Mouse (Mus musculus): ENCODE data around the gene Ptpn3. TPM values are rescaled to one million over a fixed set of nuclear protein-coding genes. Genes with fewer than 3 reads are reported as not detected.

The Ptpn3 gene
- total and polyA plus RNA-seq, 3 experiments = 4.7 to 8.4 TPM; not detected in 1

DNA sequence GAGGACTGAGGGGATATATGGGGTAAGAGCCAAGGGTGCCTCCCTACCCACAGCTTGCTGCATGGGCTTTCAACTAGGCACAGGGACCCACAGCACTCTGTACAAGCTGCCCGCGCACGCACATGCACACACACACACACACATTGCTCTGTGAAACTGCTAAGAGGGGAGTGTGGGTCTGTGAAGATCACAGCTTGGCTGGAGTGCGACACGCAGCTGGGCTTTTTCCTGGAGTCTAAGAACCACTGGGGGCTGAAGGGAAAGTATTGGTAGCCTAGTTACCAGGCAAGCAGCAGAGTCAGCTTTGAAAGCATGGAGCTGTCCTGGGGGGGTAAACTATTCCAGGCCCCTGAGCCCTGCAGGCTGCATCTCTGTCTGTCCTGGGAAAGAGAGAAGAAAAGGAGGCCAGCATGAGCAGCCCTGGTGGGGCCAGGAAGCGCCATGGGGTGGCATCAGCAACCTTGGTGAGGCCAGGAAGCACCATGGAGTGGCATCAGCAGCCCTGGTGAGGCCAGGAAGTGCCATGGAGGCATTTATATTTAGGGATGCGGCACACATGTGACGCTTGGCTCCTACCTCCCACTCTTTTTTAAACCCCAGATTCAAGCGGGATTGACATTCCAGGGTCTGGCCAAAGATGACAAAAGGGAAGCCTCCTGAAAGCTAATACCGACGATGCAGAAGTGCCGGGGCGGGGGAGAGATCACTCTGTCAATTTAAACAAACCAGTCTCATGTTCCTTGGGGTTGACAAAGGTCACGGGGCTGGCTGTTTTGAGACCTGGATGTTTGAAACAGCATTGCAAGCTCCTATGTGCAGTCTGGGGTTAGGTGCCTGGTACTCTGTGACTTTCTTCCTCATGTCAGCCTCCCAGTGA, 43.2 kb downstream of the Ptpn3 start:
- no peaks in the 10 kb centered on the region for H3K27me3 ChIP-seq (ENCODE audit: control insufficient read depth in 1 of 2, insufficient read depth in 2 of 2, low read length in 2 of 2)
- H3K79me2 ChIP-seq (ENCODE audit: control insufficient read depth, insufficient read depth, low read length, poor library complexity) = no peaks in the 10 kb centered on the region
- H3K4me1 ChIP-seq (ENCODE audit: control insufficient read depth in 1 of 2, insufficient read depth in 2 of 2, low read length in 2 of 2) = no peaks in the 10 kb centered on the region
- H3K27ac ChIP-seq (ENCODE audit: control insufficient read depth, low read depth, low read length) = no peak overlapping the region
- no peaks in the 10 kb centered on the region for H3K9me3 ChIP-seq (replicated peaks; ENCODE audit: insufficient read depth, low read length)
- TF ChIP-seq ZNF384 (IDR thresholded peaks at IDR 0.05; ENCODE audit: low read depth, low read length) (no peak), NRF1 (IDR thresholded peaks at IDR 0.05; ENCODE audit: insufficient read depth, low read depth, low read length, poor library complexity, severe bottlenecking) (no peak), MAFK (IDR thresholded peaks at IDR 0.05; ENCODE audit: borderline replicate concordance, low read depth, low read length) (no peak), USF1 (IDR thresholded peaks at IDR 0.05; ENCODE audit: low read depth, low read length) (no peak), ZC3H11A (IDR thresholded peaks at IDR 0.05; ENCODE audit: low read depth, low read length) (no peak), GATA1 (IDR thresholded peaks at IDR 0.05; ENCODE audit: low read depth, low read length) (no peak), MYC (IDR thresholded peaks at IDR 0.05; ENCODE audit: low read depth, low read length) (no peak), POLR2A (IDR thresholded peaks at IDR 0.05; ENCODE audit: control insufficient read depth in 1 of 2, insufficient read depth in 1 of 2, low read depth in 1 of 2, low read length in 2 of 2, poor library complexity in 1 of 2) (no peak)
- H3K9ac ChIP-seq (ENCODE audit: control insufficient read depth, low read depth, low read length, poor library complexity, severe bottlenecking) = no peak overlapping the region
- no peak overlapping the region for H3K4me3 ChIP-seq (ENCODE audit: control insufficient read depth in 1 of 2, insufficient read depth in 1 of 2, low read depth in 2 of 2, low read length in 2 of 2)
- no peak for DNase-seq (ENCODE audit: low read depth, low spot score)
- H3K36me3 ChIP-seq (ENCODE audit: control insufficient read depth in 1 of 2, insufficient read depth in 2 of 2, low read length in 2 of 2) = no peaks in the 10 kb centered on the region

- Histone ChIP-seq H3K4me3 (ENCODE audit: control insufficient read depth in 1 of 2, insufficient read depth in 1 of 2, low read depth in 2 of 2, low read length in 2 of 2) (no peak overlapping the region), H3K27ac (ENCODE audit: control insufficient read depth, low read depth, low read length) (no peak overlapping the region), H3K4me1 (ENCODE audit: control insufficient read depth in 1 of 2, insufficient read depth in 2 of 2, low read length in 2 of 2) (no peaks in the 10 kb centered on the region), H3K27me3 (ENCODE audit: control insufficient read depth in 1 of 2, insufficient read depth in 2 of 2, low read length in 2 of 2) (no peaks in the 10 kb centered on the region), H3K79me2 (ENCODE audit: control insufficient read depth, insufficient read depth, low read length, poor library complexity) (no peaks in the 10 kb centered on the region), H3K9ac (ENCODE audit: control insufficient read depth, low read depth, low read length, poor library complexity, severe bottlenecking) (no peak overlapping the region), H3K9me3 (replicated peaks; ENCODE audit: insufficient read depth, low read length) (no peaks in the 10 kb centered on the region), H3K36me3 (ENCODE audit: control insufficient read depth in 1 of 2, insufficient read depth in 2 of 2, low read length in 2 of 2) (no peaks in the 10 kb centered on the region)
- TF ChIP-seq E2F4 (IDR thresholded peaks at IDR 0.05; ENCODE audit: borderline replicate concordance, low read depth, low read length) (no peak), ZC3H11A (IDR thresholded peaks at IDR 0.05; ENCODE audit: low read depth, low read length) (no peak), GATA1 (IDR thresholded peaks at IDR 0.05; ENCODE audit: low read depth, low read length) (no peak), CHD1 (IDR thresholded peaks at IDR 0.05; ENCODE audit: low read depth, low read length) (no peak)
- no peak for DNase-seq (ENCODE audit: low read depth, low spot score)
Observed at GRCm38 (mm10) chr4:57257409-57257808, 44.2 kb downstream of the Ptpn3 start.

DNA sequence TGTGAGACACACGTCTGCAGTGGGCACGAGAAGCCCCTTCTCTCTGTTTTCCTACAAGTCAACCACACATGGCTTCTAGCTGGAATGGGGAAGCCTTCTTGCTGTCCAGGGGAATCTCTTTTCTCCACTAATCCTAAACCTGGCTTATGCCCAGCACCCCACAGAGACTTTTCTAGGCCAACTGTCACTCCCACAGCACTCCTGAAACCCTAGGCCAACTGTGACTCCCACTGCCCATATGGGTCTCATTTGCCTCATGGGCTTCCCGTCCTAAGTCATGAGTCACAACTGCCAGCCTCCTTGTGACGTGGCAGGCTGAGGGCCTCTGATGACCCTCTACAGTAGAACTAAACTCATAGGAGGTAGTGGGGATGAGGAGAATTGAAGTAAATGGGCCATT, 44.9 kb downstream of the Ptpn3 start:
- Histone ChIP-seq H3K4me1 (ENCODE audit: control insufficient read depth in 1 of 2, insufficient read depth in 2 of 2, low read length in 2 of 2) (no peaks in the 10 kb centered on the region), H3K27me3 (ENCODE audit: control insufficient read depth in 1 of 2, insufficient read depth in 2 of 2, low read length in 2 of 2) (no peaks in the 10 kb centered on the region), H3K27ac (ENCODE audit: control insufficient read depth, low read depth, low read length) (no peak overlapping the region), H3K9ac (ENCODE audit: control insufficient read depth, low read depth, low read length, poor library complexity, severe bottlenecking) (no peak overlapping the region), H3K36me3 (ENCODE audit: control insufficient read depth in 1 of 2, insufficient read depth in 2 of 2, low read length in 2 of 2) (no peaks in the 10 kb centered on the region), H3K9me3 (replicated peaks; ENCODE audit: insufficient read depth, low read length) (no peaks in the 10 kb centered on the region), H3K79me2 (ENCODE audit: control insufficient read depth, insufficient read depth, low read length, poor library complexity) (no peaks in the 10 kb centered on the region), H3K4me3 (ENCODE audit: control insufficient read depth in 1 of 2, insufficient read depth in 1 of 2, low read depth in 2 of 2, low read length in 2 of 2) (no peak overlapping the region)
- DNase-seq (ENCODE audit: low read depth, low spot score) = no peak
- TF ChIP-seq TAL1 (IDR thresholded peaks at IDR 0.05; ENCODE audit: low read length) = no peak
- no peak for TF ChIP-seq ELF1 (IDR thresholded peaks at IDR 0.05; ENCODE audit: low read depth, low read length)
- TF ChIP-seq ETS1 (IDR thresholded peaks at IDR 0.05; ENCODE audit: low read depth, low read length) = no peak
- no peak for TF ChIP-seq NRF1 (IDR thresholded peaks at IDR 0.05; ENCODE audit: insufficient read depth, low read depth, low read length, poor library complexity, severe bottlenecking)
- TF ChIP-seq MAZ (IDR thresholded peaks at IDR 0.05; ENCODE audit: low read depth, low read length) = no peak
- no peak for TF ChIP-seq HCFC1 (IDR thresholded peaks at IDR 0.05; ENCODE audit: low read depth, low read length)
- no peak for TF ChIP-seq TCF12 (IDR thresholded peaks at IDR 0.05; ENCODE audit: low read depth, low read length)
- TF ChIP-seq MXI1 (IDR thresholded peaks at IDR 0.05; ENCODE audit: low read depth, low read length) = no peak
- TF ChIP-seq MAFK (IDR thresholded peaks at IDR 0.05; ENCODE audit: borderline replicate concordance, low read depth, low read length) = no peak
- no peak for TF ChIP-seq EP300 (IDR thresholded peaks at IDR 0.05; ENCODE audit: low read depth in 1 of 2, low read length in 2 of 2)
- no peak for TF ChIP-seq POLR2AphosphoS5 (IDR thresholded peaks at IDR 0.05; ENCODE audit: borderline replicate concordance, low read depth, low read length)
- no peak for TF ChIP-seq TBP (IDR thresholded peaks at IDR 0.05; ENCODE audit: low read depth, low read length)
- no peak for TF ChIP-seq ZC3H11A (IDR thresholded peaks at IDR 0.05; ENCODE audit: low read depth, low read length)
- no peak for TF ChIP-seq POLR2AphosphoS2 (IDR thresholded peaks at IDR 0.05; ENCODE audit: low read length)
- no peak for TF ChIP-seq USF1 (IDR thresholded peaks at IDR 0.05; ENCODE audit: low read depth, low read length)
- TF ChIP-seq CHD2 (IDR thresholded peaks at IDR 0.05; ENCODE audit: low read length) = no peak
- TF ChIP-seq RCOR1 (IDR thresholded peaks at IDR 0.05; ENCODE audit: low read depth, low read length) = no peak
- TF ChIP-seq GATA1 (IDR thresholded peaks at IDR 0.05; ENCODE audit: low read depth, low read length) = no peak
